8 mouse cellular contexts compared by ENCODE assay signal in the genomic region with DNA sequence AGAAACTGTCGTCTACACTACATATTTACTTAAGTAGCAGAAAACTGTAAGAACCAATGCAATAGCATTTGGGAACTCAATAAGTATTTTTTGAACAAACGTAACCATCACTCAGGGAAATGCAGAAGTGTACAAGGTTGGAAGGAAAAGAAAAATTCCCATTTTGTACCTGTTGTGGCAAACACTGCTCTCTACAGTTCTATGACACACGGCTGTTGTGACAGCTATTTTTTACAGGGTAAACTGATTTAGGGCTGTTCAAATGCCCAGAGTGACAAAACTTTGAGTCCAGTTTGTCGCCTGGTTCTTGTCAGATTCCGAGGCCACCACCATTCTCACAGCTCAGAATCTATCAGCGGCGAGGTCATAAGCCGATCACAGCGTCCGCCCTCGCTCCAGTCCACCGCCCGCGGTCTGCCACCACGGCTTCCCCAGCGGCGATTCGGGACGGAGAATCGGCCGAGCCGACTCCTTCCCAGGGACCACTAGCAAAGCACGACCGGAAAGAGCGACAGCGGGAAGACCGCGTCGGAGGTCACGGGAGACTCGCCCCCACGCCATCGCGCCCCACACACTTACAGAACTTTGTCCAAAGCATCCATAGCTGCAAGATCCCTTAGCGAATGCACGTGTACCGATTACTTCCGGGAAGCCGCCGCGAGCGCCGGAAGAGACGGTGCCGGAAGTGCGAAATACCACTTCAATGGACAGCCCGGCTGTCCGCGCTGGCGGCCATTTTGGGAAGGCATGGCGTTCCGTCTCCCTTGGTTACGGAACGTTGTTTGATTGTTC. TPM values are rescaled to one million over a fixed set of nuclear protein-coding genes. Genes with fewer than 3 reads are reported as not detected.
DNase-seq lines count a peak whose midpoint lies in the region; ATAC-seq and TF ChIP-seq lines count a peak whose summit lies in the region.

TSS of gene Rpf2 (minus strand) at position 663 of the 792 bp plus-strand sequence.

- H3K4me1 ChIP-seq in ES-Bruce4 (ENCODE audit: control insufficient read depth, insufficient read depth, low read length), result no peaks in the 10 kb centered on the region
- H3K4me1 ChIP-seq in forebrain, embryonic 12.5 days, result peaks cover 12% of the 10 kb centered on the region
- peaks cover 9% of the 10 kb centered on the region; the same call in 1 of the 2 replicates for H3K4me1 ChIP-seq in heart, postnatal 0 days (ENCODE audit: control insufficient read depth, insufficient read depth)
- H3K4me1 ChIP-seq in neural tube, embryonic 15.5 days, result peaks cover 13% of the 10 kb centered on the region

- peak within 1 kb of the TSS; percentile 63 for H3K4me2 ChIP-seq in forebrain, embryonic 12.5 days
- peak within 1 kb of the TSS; percentile 91 for H3K4me2 ChIP-seq in heart, postnatal 0 days (ENCODE audit: low read depth, low read length)
- peak within 1 kb of the TSS; percentile 71 for H3K4me2 ChIP-seq in neural tube, embryonic 15.5 days

- H3K9ac ChIP-seq in ES-Bruce4 (ENCODE audit: low read depth, poor library complexity, severe bottlenecking), result peak within 1 kb of the TSS; percentile 90
- H3K9ac ChIP-seq in forebrain, embryonic 12.5 days, result peak within 1 kb of the TSS; percentile 70
- peak within 1 kb of the TSS; percentile 65 for H3K9ac ChIP-seq in heart, postnatal 0 days (replicated peaks; ENCODE audit: low read depth, low read length)
- H3K9ac ChIP-seq in neural tube, embryonic 15.5 days (replicated peaks), result peak within 1 kb of the TSS; percentile 56

- TF ChIP-seq POLR2A in ES-Bruce4 (IDR thresholded peaks at IDR 0.05; ENCODE audit: insufficient read depth, low read length), result no peak

- H3K9me3 ChIP-seq in ES-Bruce4 (replicated peaks; ENCODE audit: control insufficient read depth, insufficient read depth, low read length, poor library complexity, severe bottlenecking), result no peaks in the 10 kb centered on the region
- no peaks in the 10 kb centered on the region for H3K9me3 ChIP-seq in forebrain, embryonic 12.5 days
- no peaks in the 10 kb centered on the region for H3K9me3 ChIP-seq in heart, postnatal 0 days (replicated peaks; ENCODE audit: control insufficient read depth, low read length)
- H3K9me3 ChIP-seq in neural tube, embryonic 15.5 days (replicated peaks), result no peaks in the 10 kb centered on the region

- no peaks in the 10 kb centered on the region for H3K27me3 ChIP-seq in ES-Bruce4 (ENCODE audit: control insufficient read depth, insufficient read depth, low read length, poor library complexity, severe bottlenecking)
- H3K27me3 ChIP-seq in forebrain, embryonic 12.5 days, result no peaks in the 10 kb centered on the region
- H3K27me3 ChIP-seq in heart, postnatal 0 days (ENCODE audit: control insufficient read depth, insufficient read depth, low read length), result no peaks in the 10 kb centered on the region
- no peaks in the 10 kb centered on the region for H3K27me3 ChIP-seq in neural tube, embryonic 15.5 days (replicated peaks)

- peak; percentile 84 for DNase-seq in c-Kit-positive CD71-positive TER-119-negative erythroid progenitor cells, embryonic 14.5 days (ENCODE audit: low read depth)
- DNase-seq in heart, postnatal 0 days (ENCODE audit: low spot score), result peak; percentile 87
- peak; percentile 86 to 91 for DNase-seq in kidney, postnatal 4 days
- DNase-seq in lung, adult 18-20 months, result peak; percentile 79 to 85
- DNase-seq in testis, postnatal 14 days (ENCODE audit: low spot score), result peak; percentile 87

- WGBS in forebrain, embryonic 12.5 days, result under 1% methylated on average over 54 of the region's 54 CpGs
- WGBS in heart, postnatal 0 days, result under 1% methylated on average over 54 of the region's 54 CpGs
- under 1% methylated on average over 54 of the region's 54 CpGs for WGBS in neural tube, embryonic 15.5 days

- peak within 1 kb of the TSS; percentile 98 for H3K4me3 ChIP-seq in ES-Bruce4 (ENCODE audit: low read depth, low read length)
- peak within 1 kb of the TSS; percentile 62 for H3K4me3 ChIP-seq in forebrain, embryonic 12.5 days (replicated peaks)
- peak within 1 kb of the TSS; percentile 78 for H3K4me3 ChIP-seq in heart, postnatal 0 days (ENCODE audit: low read depth, low read length)
- peak within 1 kb of the TSS; percentile 58 for H3K4me3 ChIP-seq in neural tube, embryonic 15.5 days (replicated peaks)

- ATAC-seq in forebrain, embryonic 12.5 days (ENCODE audit: low FRiP score), result peak; percentile 94
- peak; percentile 95 for ATAC-seq in heart, postnatal 0 days (ENCODE audit: insufficient read depth, low read depth)
- peak; percentile 95 for ATAC-seq in neural tube, embryonic 15.5 days (ENCODE audit: low FRiP score)

- peaks cover 29% of the 10 kb centered on the region for H3K36me3 ChIP-seq in ES-Bruce4 (ENCODE audit: control insufficient read depth, insufficient read depth, low read length, poor library complexity, severe bottlenecking)
- H3K36me3 ChIP-seq in forebrain, embryonic 12.5 days (replicated peaks), result peaks cover 60% of the 10 kb centered on the region
- H3K36me3 ChIP-seq in heart, postnatal 0 days (replicated peaks; ENCODE audit: control insufficient read depth, insufficient read depth, low read length), result peaks cover 57% of the 10 kb centered on the region
- H3K36me3 ChIP-seq in neural tube, embryonic 15.5 days, result peaks cover 58% of the 10 kb centered on the region

- TF ChIP-seq CTCF in ES-Bruce4 (IDR thresholded peaks at IDR 0.05; ENCODE audit: low read depth, low read length), result no peak
- no peak for TF ChIP-seq CTCF in heart, postnatal 0 days (IDR thresholded peaks at IDR 0.05; ENCODE audit: low read depth)

- H3K27ac ChIP-seq in ES-Bruce4 (ENCODE audit: insufficient read depth, low read length), result no peak within 1 kb of the TSS
- peak within 1 kb of the TSS; percentile 78 for H3K27ac ChIP-seq in forebrain, embryonic 12.5 days
- H3K27ac ChIP-seq in heart, postnatal 0 days (ENCODE audit: low read depth), result peak within 1 kb of the TSS; percentile 60
- H3K27ac ChIP-seq in neural tube, embryonic 15.5 days (replicated peaks), result peak within 1 kb of the TSS; percentile 84

- 0 out of 2 replicates have a peak, but pooled peaks have one; percentile 31 for TF ChIP-seq EP300 in ES-Bruce4 (IDR thresholded peaks at IDR 0.05; ENCODE audit: insufficient read depth, low read depth, low read length)
- 0 out of 2 replicates have a peak, but pooled peaks have one; percentile 24 for TF ChIP-seq EP300 in heart, postnatal 0 days (IDR thresholded peaks at IDR 0.05; ENCODE audit: low read depth)

RNA-seq across cellular contexts. Expression of gene Rpf2, which starts in this region (rescaled TPM):
- polyA plus RNA-seq in ES-Bruce4 (2011; ENCODE audit: insufficient read depth, insufficient read length, low read depth, missing spikeins), result 141 and 154 TPM in 2 replicates
- polyA plus RNA-seq in forebrain, embryonic 12.5 days (2016; fragmentation: Nextera tagmentation; extraction: Ambion mirVana), result 70.2 and 72.9 TPM in 2 replicates
- total RNA-seq in heart, postnatal 0 days (2014; rRNA removed; ENCODE audit: low replicate concordance), result 10.0 and 12.8 TPM in 2 replicates
- polyA plus RNA-seq in heart, postnatal 0 days (2015; fragmentation: Nextera tagmentation; extraction: Ambion mirVana), result 30.0 and 30.8 TPM in 2 replicates
- polyA plus RNA-seq in neural tube, embryonic 15.5 days (2015; fragmentation: Nextera tagmentation; extraction: Ambion mirVana), result 66.8 and 76.2 TPM in 2 replicates
